Mouse (Mus musculus) kidney, postnatal 0 days (tissue): ENCODE measurements around the gene 2810004N23Rik. TPM values are rescaled to one million over a fixed set of nuclear protein-coding genes. Genes with fewer than 3 reads are reported as not detected.
A peak's percentile ranks its signal among the peaks of the same experiment; 100 is the strongest.

Source experiments
- ATAC-seq: fragments of 200-750 bp; cut with Nextera tagmentation; replicated peaks from 2 replicates; pipeline ENCODE4 v1.8.0; 2017; ENCODE audit warnings: low read depth, moderate number of reproducible peaks, moderate TSS enrichment, moderate library complexity; ENCODE audit not compliant: low FRiP score
- DNase-seq: peaks from one replicate; pipeline ENCODE4 v3.0.0-alpha.2; 2016; ENCODE audit warnings: low spot score
- H3K27ac ChIP-seq: fragments of 300-500 bp; sonication (generic); 2 replicates; pipeline ENCODE4 v1.5.1; 2014; ENCODE audit warnings: mild to moderate bottlenecking
- H3K27me3 ChIP-seq: fragments of 300-500 bp; sonication (generic); 2 replicates; pipeline ENCODE4 v1.6.1; 2014; ENCODE audit warnings: low read length, mixed read lengths; ENCODE audit not compliant: insufficient read depth
- H3K36me3 ChIP-seq: fragments of 300-500 bp; sonication (generic); 2 replicates; pipeline ENCODE4 v1.6.1; 2014; ENCODE audit warnings: low read length, mixed read lengths; ENCODE audit not compliant: insufficient read depth
- H3K4me1 ChIP-seq: fragments of 300-500 bp; sonication (generic); replicated peaks from 2 replicates; pipeline ENCODE4 v1.6.1; 2014; ENCODE audit warnings: antibody characterized with exemption, low read length, mixed read lengths; ENCODE audit not compliant: insufficient read depth
- H3K4me2 ChIP-seq: fragments of 300-500 bp; sonication (generic); 2 replicates; pipeline ENCODE4 v1.6.1; 2014; ENCODE audit warnings: mild to moderate bottlenecking, low read length, moderate library complexity, mixed read lengths
- H3K4me3 ChIP-seq: fragments of 300-500 bp; sonication (generic); replicated peaks from 2 replicates; pipeline ENCODE4 v1.5.1; 2014; ENCODE audit warnings: low read depth, low read length
- H3K9ac ChIP-seq: fragments of 300-500 bp; sonication (generic); 2 replicates; pipeline ENCODE4 v1.6.1; 2014; ENCODE audit warnings: low read depth, low read length
- H3K9me3 ChIP-seq: fragments of 300-500 bp; sonication (generic); replicated peaks from 2 replicates; pipeline ENCODE4 v1.6.1; 2016; ENCODE audit warnings: low read length, inconsistent platforms, mixed read lengths
- CTCF ChIP-seq: IDR thresholded peaks from 2 replicates; pipeline ENCODE4 v1.5.1; 2016; ENCODE audit warnings: antibody characterized with exemption, low read depth, mild to moderate bottlenecking, moderate library complexity
- WGBS: fragments of 180-500 bp; shearing (Covaris S2); extraction: QIAGEN DNeasy Blood & Tissue Kit; methylation state at CpG from one replicate; pipeline ENCODE4 v1.1.7; 2014; 5-methylcytosine and 5-hydroxymethylcytosine counted together
- polyA plus RNA-seq: library from polyadenylated mRNA; unstranded; fragments of >200 nt; fragmentation: Nextera tagmentation; extraction: Ambion mirVana; gene quantifications from 2 replicates; pipeline ENCODE4 v1.2.1, GENCODE M21; 2015

Gene 2810004N23Rik
- polyA plus RNA-seq, 1 experiment from 2014 or later, result 33.3 TPM

GRCm38 (mm10) chr8:124898251-124898905, 35.5 kb upstream of the 2810004N23Rik start:
- DNase-seq, result peak; percentile 9
- peaks cover 17% of the 10 kb centered on the region for H3K4me1 ChIP-seq
- peak overlapping the region; percentile 80 for H3K9ac ChIP-seq
- TF ChIP-seq CTCF, result no peak
- H3K27ac ChIP-seq, result peak overlapping the region; percentile 83
- no peak for ATAC-seq
- 5% methylated on average over 29 of the region's 31 CpGs for WGBS
- H3K9me3 ChIP-seq, result no peaks in the 10 kb centered on the region
- peaks cover 27% of the 10 kb centered on the region for H3K36me3 ChIP-seq
- peak overlapping the region; percentile 97 for H3K4me2 ChIP-seq
- peak overlapping the region; percentile 77 for H3K4me3 ChIP-seq
- H3K27me3 ChIP-seq, result no peaks in the 10 kb centered on the region

DNA sequence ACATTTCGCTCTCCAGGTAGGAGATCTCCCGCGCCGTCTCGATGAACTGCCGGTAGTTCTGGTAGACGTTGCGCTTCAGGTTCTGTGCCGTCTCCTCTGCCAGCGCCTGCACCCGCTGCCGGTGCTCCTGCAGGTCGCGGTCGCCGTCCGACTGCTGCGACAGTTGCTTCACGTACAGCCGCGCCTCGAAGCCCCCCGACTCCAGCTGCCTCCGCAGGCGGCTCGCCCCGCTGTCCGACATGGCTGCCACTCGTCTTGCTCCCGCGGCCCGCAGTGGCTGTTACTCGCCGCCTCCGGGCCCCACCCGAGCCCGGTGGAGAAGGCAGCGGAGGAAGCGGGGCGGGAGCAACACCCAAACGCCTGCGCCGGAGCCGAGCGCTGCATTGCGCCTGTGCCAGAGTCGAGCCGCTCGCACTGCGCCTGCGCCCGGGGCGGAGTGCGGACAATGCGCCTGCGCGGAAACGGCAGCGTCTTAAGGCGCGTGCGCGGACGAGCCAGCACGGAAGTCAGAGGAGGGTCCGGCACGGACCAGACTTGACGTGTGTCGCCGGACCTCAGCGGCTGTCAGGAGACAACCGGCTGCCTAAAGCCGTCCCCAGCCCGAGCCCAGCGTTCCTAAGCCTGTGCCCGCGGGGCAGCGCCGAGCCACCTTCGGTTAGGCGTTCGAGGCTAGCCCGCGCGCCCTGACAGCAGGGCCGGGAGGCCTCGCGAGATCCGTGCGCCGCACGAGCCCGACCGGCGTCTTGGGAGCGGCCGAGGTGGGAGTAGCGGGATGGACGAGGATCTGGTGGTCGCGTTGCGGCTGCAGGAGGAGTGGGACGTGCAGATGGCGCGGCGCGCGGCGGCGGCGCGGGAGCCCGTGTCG, 34.7 kb upstream of the 2810004N23Rik start, which contains the start of the genes Exoc8 and Sprtn:
Exoc8 (minus strand) TSS at position 320 of the 865 bp plus-strand sequence.
Sprtn (plus strand) TSS at position 501 of the 865 bp plus-strand sequence.
- DNase-seq, result peak; percentile 96
- peak; percentile 81 for ATAC-seq
- H3K9me3 ChIP-seq, result no peaks in the 10 kb centered on the region
- peak within 1 kb of the TSS; percentile 77 for H3K4me3 ChIP-seq
- peaks cover 20% of the 10 kb centered on the region for H3K36me3 ChIP-seq
- peak within 1 kb of the TSS; percentile 83 for H3K27ac ChIP-seq
- peak within 1 kb of the TSS; percentile 97 for H3K4me2 ChIP-seq
- H3K9ac ChIP-seq, result peak within 1 kb of the TSS; percentile 80
- no peak for TF ChIP-seq CTCF
- under 1% methylated on average over 114 of the region's 114 CpGs for WGBS
- no peaks in the 10 kb centered on the region for H3K27me3 ChIP-seq
- peaks cover 17% of the 10 kb centered on the region for H3K4me1 ChIP-seq

DNA sequence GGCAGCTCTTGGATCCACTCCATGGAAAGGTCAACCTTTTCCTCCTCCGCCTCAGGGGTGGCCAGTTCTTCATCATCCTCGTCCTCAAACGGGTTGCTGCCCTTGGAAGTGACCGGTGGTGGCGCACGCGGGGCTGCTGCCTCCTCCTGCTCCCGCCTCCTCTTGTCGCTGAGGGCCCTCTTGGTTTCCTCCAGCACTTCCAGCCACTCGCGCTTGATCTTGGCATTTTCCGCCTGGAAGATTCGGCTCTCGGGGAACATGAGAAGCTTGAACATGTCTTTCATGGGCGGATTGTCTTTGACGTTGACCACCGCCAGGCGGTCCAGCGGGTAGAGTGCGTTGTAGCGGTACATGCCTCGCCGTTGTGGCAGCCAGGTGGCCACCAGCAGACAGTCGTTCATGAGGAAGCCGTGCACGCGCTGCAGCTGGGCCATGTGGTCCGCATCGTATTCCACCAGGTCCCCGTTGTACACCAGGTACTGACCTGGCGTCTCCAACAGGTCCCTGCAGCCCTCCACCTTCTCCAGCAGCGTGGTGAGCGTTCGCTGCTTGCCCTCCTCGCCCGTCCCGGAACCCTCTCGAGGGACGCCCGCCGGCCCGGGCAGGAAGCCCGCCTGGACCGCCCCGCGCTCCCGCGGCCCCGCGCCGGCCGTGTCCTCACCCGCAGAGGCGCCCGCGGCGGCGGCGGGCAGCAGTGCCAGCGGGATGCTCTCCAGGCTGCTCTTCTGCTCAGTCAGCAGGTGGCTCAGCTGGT, 33.9 kb upstream of the 2810004N23Rik start:
- WGBS, result under 1% methylated on average over 60 of the region's 60 CpGs
- TF ChIP-seq CTCF, result peak; percentile 72
- ATAC-seq, result peak; percentile 62

DNA sequence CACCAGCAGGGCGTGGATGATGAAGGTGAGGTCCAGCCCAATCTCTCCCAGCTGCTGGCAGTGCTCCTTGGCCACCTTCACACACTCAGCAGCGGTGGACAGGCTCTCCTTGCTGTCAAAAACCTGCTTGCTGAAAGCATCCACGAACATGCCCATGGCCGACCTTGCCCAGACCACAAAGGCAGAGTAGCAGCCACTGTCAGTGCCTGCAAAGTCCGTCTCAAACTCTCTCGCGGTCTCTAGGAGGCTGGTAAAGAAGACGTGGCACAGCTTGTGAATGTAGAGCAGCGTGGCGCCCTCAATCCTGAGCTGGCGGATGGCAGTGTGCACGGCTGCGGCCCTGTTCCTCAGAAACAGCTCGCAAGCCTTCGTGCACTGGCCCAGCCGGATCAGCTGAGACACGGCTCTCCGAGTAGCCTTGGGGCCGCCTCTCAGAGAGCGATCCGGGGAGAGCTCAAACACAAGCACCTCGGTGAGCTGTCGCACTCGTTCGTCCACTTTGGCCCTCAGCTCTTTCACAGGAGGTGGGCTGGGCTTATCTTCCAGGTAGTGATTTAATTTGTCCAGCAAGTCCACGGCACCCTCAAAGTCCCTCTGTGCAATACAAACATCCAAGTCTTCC, 33.2 kb upstream of the 2810004N23Rik start:
- H3K9me3 ChIP-seq, result no peaks in the 10 kb centered on the region
- H3K9ac ChIP-seq, result peak overlapping the region; percentile 44; the same call in 1 of the 2 replicates
- H3K4me1 ChIP-seq, result peaks cover 17% of the 10 kb centered on the region
- peak overlapping the region; percentile 83 for H3K27ac ChIP-seq
- no peaks in the 10 kb centered on the region for H3K27me3 ChIP-seq
- H3K36me3 ChIP-seq, result peaks cover 16% of the 10 kb centered on the region
- DNase-seq, result no peak
- WGBS, result 65% methylated on average over 26 of the region's 26 CpGs
- peak overlapping the region; percentile 77 for H3K4me3 ChIP-seq
- no peak for ATAC-seq
- H3K4me2 ChIP-seq, result peak overlapping the region; percentile 97
- TF ChIP-seq CTCF, result no peak

More for the DNA sequence above, 33.9 kb upstream of the 2810004N23Rik start:
- Histone ChIP-seq H3K9ac (peak overlapping the region; percentile 80), H3K4me1 (peaks cover 17% of the 10 kb centered on the region), H3K27me3 (no peaks in the 10 kb centered on the region), H3K4me3 (peak overlapping the region; percentile 77), H3K9me3 (no peaks in the 10 kb centered on the region), H3K4me2 (peak overlapping the region; percentile 97), H3K27ac (peak overlapping the region; percentile 83), H3K36me3 (peaks cover 16% of the 10 kb centered on the region)
- DNase-seq, result peak; percentile 92

GRCm38 (mm10) chr8:124892596-124892995, 29.7 kb upstream of the 2810004N23Rik start:
- TF ChIP-seq CTCF, result no peak
- Histone ChIP-seq H3K36me3 (peaks cover 28% of the 10 kb centered on the region), H3K4me3 (no peak overlapping the region), H3K9me3 (no peaks in the 10 kb centered on the region), H3K9ac (no peak overlapping the region), H3K27me3 (no peaks in the 10 kb centered on the region), H3K27ac (no peak overlapping the region), H3K4me1 (peaks cover 12% of the 10 kb centered on the region), H3K4me2 (no peak overlapping the region)
- no peak for ATAC-seq
- no peak for DNase-seq
- 65% methylated on average over 3 of the region's 3 CpGs for WGBS
